Mouse (Mus musculus): ENCODE results near the gene Kank2. TPM values are rescaled to one million over a fixed set of nuclear protein-coding genes. Genes with fewer than 3 reads are reported as not detected.

Kank2 gene
- polyA plus RNA-seq, 1 experiment from 2014 or later, result 5.0 TPM

DNA sequence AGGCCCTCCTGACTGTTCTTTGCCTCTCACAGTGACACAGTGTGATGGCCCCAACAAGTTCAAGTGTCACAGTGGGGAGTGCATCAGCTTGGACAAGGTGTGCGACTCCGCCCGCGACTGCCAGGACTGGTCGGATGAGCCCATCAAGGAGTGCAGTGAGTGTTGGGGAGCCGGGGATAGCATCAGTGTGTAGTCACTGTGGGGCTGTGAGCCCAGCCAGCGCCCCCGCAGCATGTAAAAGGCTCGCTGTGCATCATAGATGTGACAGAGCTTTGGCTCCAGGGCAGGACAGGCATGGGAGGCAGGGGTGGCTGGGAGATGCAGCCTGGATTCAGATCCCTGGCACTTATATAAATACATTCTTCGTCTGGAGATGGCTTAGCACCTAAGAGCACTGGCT, 61.4 kb downstream of the Kank2 start:
- Histone ChIP-seq H3K4me2 (no peak overlapping the region), H3K36me3 (peaks cover 97% of the 10 kb centered on the region), H3K27ac (no peak overlapping the region), H3K9me3 (replicated peaks) (no peaks in the 10 kb centered on the region), H3K4me1 (peaks cover 20% of the 10 kb centered on the region), H3K9ac (no peak overlapping the region), H3K27me3 (replicated peaks) (no peaks in the 10 kb centered on the region), H3K4me3 (no peak overlapping the region)
- 87% methylated on average over 10 of the region's 10 CpGs for WGBS (ENCODE audit: insufficient replicate concordance)
- no peak for ATAC-seq

DNA sequence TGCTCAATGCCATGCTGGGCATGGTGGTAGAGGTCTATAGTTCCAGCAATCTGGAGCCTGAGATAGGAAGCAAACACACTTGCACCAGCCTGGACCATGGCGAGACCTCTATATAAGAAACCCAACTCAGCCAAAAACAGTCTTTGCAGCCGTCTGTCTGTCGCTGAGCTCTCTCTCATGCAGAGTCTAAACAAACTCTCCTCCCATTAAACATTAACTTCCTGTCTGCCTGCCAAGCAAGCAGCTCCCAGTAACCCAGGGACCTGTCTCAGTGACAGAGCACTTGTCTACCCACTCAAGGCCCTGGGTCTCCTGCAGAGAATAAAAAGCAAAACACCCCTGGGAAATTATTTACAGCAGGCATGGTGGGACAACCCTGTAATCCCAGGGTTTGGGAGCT, 62.0 kb downstream of the Kank2 start:
- WGBS (ENCODE audit: insufficient replicate concordance), result 70% methylated on average over 3 of the region's 3 CpGs
- no peak overlapping the region for H3K27ac ChIP-seq
- H3K4me2 ChIP-seq, result no peak overlapping the region
- no peak overlapping the region for H3K4me3 ChIP-seq
- no peak overlapping the region for H3K9ac ChIP-seq
- peaks cover 97% of the 10 kb centered on the region for H3K36me3 ChIP-seq
- H3K4me1 ChIP-seq, result peaks cover 13% of the 10 kb centered on the region
- no peaks in the 10 kb centered on the region for H3K27me3 ChIP-seq (replicated peaks)
- ATAC-seq, result no peak
- H3K9me3 ChIP-seq (replicated peaks), result no peaks in the 10 kb centered on the region

DNA sequence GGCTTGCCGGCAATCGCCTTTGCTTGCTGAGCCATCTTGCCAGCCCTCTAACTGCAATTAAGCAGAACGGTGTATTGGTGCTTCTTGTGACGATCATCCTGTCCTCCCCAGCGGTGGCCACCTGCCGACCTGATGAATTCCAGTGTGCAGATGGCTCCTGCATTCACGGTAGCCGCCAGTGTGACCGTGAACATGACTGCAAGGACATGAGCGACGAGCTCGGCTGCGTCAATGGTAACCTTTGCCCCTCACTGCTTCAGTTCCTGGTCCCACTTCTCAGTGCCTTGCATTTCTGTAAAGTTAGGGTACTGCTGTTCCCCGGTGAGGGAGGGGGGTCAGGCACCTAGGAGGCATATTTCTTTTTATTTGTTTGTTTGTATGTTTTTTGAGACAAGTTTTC, 63.4 kb downstream of the Kank2 start:
- Histone ChIP-seq H3K4me1 (peaks cover 2% of the 10 kb centered on the region), H3K27me3 (replicated peaks) (no peaks in the 10 kb centered on the region), H3K9me3 (replicated peaks) (no peaks in the 10 kb centered on the region), H3K27ac (no peak overlapping the region), H3K4me2 (no peak overlapping the region), H3K4me3 (no peak overlapping the region), H3K36me3 (peaks cover 98% of the 10 kb centered on the region), H3K9ac (no peak overlapping the region)
- no peak for ATAC-seq
- WGBS (ENCODE audit: insufficient replicate concordance), result 90% methylated on average over 14 of the region's 14 CpGs

DNA sequence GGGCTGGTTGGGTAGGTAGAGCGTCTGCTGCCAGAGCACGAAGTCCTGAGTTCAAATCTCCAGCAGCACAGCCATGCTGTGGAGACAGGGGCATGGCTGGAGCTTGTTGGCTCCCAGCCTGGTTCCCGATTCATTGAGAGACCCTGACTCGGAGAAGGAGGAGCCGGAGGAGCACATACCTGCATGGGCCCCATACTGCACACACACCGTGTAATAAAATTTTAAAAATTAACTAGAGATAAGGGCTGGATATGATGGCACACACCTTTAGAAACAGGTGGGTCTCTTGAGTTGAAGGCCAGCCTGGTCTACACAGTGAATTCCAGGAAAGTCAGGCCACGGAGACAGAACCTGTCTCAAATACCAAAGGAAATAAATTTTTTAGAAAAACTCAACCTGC, 64.6 kb downstream of the Kank2 start:
- WGBS (ENCODE audit: insufficient replicate concordance), result 90% methylated on average over 7 of the region's 7 CpGs

DNA sequence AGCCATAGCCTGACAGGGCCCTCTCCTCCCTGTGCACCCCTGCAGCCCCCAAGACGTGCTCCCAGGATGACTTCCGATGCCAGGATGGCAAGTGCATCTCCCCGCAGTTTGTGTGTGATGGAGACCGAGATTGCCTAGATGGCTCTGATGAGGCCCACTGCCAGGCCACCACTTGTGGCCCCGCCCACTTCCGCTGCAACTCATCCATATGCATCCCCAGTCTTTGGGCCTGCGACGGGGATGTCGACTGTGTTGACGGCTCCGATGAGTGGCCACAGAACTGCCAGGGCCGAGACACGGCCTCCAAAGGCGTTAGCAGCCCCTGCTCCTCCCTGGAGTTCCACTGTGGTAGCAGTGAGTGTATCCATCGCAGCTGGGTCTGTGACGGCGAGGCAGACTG, 65.1 kb downstream of the Kank2 start:
- no peak for ATAC-seq
- WGBS (ENCODE audit: insufficient replicate concordance), result 93% methylated on average over 17 of the region's 17 CpGs
- Histone ChIP-seq H3K9me3 (replicated peaks) (no peaks in the 10 kb centered on the region), H3K27me3 (replicated peaks) (no peaks in the 10 kb centered on the region), H3K4me1 (peaks cover 15% of the 10 kb centered on the region), H3K4me3 (no peak overlapping the region), H3K9ac (no peak overlapping the region), H3K36me3 (peaks cover 98% of the 10 kb centered on the region), H3K4me2 (no peak overlapping the region), H3K27ac (no peak overlapping the region)

More for the DNA sequence above, 64.6 kb downstream of the Kank2 start:
- Histone ChIP-seq H3K27ac (no peak overlapping the region), H3K9me3 (replicated peaks) (no peaks in the 10 kb centered on the region), H3K4me1 (peaks cover 10% of the 10 kb centered on the region), H3K36me3 (peaks cover 98% of the 10 kb centered on the region), H3K4me3 (no peak overlapping the region), H3K9ac (no peak overlapping the region), H3K4me2 (no peak overlapping the region), H3K27me3 (replicated peaks) (no peaks in the 10 kb centered on the region)
- ATAC-seq, result no peak

DNA sequence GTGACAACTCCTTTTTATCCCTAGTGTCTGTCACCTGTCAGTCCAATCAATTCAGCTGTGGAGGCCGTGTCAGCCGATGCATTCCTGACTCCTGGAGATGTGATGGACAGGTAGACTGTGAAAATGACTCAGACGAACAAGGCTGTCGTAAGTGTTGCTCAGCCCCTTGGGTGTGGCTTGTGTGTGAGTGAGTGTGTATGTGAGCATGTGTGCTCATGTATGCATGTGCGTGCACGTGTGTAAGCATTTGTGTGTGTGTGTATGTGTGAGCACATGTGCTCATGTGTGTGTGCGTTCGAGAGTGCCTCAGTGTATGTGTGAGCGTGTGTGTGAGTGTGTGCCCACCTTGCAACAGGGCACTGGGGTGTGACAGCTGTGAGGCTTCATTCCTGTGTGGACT, 66.3 kb downstream of the Kank2 start:
- Histone ChIP-seq H3K4me1 (peaks cover 27% of the 10 kb centered on the region), H3K9ac (no peak overlapping the region), H3K27me3 (replicated peaks) (no peaks in the 10 kb centered on the region), H3K36me3 (peaks cover 98% of the 10 kb centered on the region), H3K4me3 (no peak overlapping the region), H3K4me2 (no peak overlapping the region), H3K9me3 (replicated peaks) (no peaks in the 10 kb centered on the region), H3K27ac (no peak overlapping the region)
- 86% methylated on average over 9 of the region's 9 CpGs for WGBS (ENCODE audit: insufficient replicate concordance)
- no peak for ATAC-seq

DNA sequence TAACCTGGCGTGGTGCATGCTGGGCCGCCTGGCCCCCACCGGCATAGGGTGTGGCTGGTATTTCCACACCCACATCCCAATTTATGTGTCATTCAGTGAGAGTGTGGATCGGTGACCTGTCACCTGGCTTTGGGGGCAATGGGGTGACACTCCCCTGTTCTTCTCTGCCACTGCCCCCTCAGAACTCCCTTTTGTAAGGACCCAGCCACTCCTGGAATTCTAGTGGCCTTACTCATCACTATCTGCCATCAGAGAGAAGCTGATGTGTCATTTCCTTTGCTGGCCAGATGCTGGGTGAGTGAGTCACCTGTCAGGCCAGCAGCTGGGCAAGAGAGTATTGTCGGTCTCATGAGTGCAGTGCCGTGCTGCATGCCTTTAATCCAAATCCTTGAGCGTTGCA, 69.3 kb downstream of the Kank2 start:
- Histone ChIP-seq H3K36me3 (peaks cover 83% of the 10 kb centered on the region), H3K4me3 (no peak overlapping the region), H3K27me3 (replicated peaks) (no peaks in the 10 kb centered on the region), H3K4me2 (no peak overlapping the region), H3K4me1 (peaks cover 56% of the 10 kb centered on the region), H3K27ac (no peak overlapping the region), H3K9me3 (replicated peaks) (no peaks in the 10 kb centered on the region), H3K9ac (no peak overlapping the region)
- WGBS (ENCODE audit: insufficient replicate concordance), result 68% methylated on average over 7 of the region's 7 CpGs
- ATAC-seq, result no peak

DNA sequence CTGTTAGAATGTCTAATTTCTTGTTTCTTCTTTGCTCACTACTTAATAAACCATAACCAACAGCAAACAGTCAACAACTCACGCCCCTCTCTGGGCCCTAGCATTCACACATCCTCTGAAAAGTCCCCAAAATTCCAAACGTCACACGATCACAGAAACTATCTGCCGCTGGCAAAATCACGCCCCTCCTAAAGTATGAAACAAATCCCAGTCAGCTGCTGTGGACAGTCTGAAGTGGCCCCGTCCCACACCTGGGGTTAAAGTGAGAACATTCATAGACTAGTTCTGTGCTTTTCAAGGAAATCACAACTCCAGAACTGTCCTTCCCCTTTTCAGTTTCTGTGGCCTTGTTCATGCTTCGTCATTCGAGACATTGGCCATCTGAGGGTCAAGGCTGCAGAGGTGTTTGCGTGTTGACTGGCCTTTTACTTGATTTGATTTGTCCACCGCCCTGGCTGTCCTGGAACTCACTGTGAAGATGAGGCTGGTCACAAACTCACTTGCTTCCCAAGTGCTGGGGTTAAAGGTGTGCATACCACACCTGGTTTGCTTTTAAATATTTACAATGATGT, 70.2 kb downstream of the Kank2 start:
- 76% methylated on average over 10 of the region's 10 CpGs for WGBS (ENCODE audit: insufficient replicate concordance)
- H3K27ac ChIP-seq, result no peak overlapping the region; the same call in 1 of the 2 replicates
- H3K9me3 ChIP-seq (replicated peaks), result no peaks in the 10 kb centered on the region
- H3K36me3 ChIP-seq, result peaks cover 74% of the 10 kb centered on the region
- peaks cover 57% of the 10 kb centered on the region for H3K4me1 ChIP-seq
- no peaks in the 10 kb centered on the region for H3K27me3 ChIP-seq (replicated peaks)
- no peak overlapping the region for H3K4me3 ChIP-seq
- no peak overlapping the region for H3K9ac ChIP-seq
- H3K4me2 ChIP-seq, result no peak overlapping the region
- no peak for ATAC-seq

DNA sequence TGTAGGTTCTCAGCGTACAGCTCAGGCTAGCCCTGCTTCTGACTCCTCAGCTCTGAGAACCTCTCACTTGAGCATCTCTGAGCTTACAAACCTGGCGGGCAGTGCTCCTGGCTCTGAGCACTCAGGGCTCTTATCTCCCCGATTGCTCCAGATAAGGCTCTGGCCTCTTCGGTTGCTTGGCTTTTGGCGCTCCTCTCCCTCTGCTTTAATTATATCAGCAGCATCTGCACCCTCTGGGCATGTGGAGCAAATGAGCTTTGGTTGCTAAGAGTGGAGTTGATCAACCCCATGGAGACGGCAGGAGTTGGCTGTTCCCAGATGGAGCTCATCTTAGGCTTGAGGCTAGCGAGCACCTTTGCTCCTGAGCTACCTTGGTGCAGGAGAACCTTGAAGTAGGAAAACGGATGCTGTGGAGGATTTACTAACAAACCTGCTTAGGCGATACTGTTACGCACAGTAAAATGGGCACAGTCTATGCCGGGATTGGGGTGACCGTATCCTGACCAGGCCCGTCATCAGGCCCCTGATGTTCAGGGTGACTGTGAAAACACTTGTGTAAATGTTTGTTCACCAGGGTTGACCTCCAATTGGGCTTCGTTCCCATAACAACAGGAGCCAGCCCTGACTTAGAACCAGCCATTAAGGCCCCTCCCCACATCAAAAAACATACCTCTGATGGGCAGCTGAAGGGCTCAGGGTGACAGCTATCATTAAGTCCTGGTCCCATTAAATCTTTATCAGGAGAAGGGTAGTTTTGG, 72.1 kb downstream of the Kank2 start:
- no peaks in the 10 kb centered on the region for H3K27me3 ChIP-seq (replicated peaks)
- H3K4me1 ChIP-seq, result peaks cover 73% of the 10 kb centered on the region
- 68% methylated on average over 14 of the region's 14 CpGs for WGBS (ENCODE audit: insufficient replicate concordance)

DNA sequence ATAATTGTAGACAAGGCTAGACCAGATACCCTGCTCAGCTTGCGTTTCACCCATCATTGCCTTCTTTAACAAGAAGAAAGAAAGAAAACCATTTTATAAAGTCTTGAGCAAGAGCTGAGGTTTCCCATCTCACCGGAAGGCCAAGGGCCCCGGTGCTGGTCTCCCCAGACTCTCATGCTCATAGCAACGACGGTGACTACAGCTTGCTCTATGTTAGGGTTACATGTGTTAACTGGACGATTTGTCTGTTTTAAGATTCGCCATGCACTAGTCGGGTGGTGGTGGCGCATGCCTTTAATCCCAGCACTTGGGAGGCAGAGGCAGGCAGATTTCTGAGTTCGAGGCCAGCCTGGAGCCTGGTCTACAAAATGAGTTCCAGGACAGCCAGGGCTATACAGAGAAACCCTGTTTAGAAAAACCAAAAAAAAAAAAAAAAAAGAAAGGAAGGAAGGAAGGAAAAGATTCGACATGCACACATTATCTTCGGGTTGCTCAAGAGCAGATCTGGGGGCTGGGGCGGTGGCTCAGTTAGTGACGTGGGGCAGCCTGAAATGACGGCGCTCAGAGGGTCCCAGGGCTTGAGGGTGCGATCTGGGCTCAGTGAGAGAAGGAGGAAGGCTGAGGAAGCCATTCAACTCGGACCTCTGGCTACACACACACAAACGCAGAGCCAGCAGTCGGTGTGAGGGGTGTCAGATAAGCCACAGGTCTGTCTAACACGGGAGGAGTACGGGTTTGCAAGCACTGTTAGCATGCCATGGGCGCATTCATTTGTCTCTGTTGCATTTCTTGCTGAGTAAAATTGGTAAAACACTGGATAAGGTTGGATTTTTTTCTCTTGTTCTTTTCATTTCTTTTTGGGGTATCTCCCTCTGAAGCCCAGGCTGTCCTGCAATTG, 73.1 kb downstream of the Kank2 start:
- 27% methylated on average over 23 of the region's 23 CpGs for WGBS (ENCODE audit: insufficient replicate concordance)
- no peaks in the 10 kb centered on the region for H3K9me3 ChIP-seq (replicated peaks)
- no peak for ATAC-seq
- peak overlapping the region; percentile 82 for H3K4me3 ChIP-seq
- peaks cover 76% of the 10 kb centered on the region for H3K4me1 ChIP-seq
- H3K9ac ChIP-seq, result peak overlapping the region; percentile 83
- H3K27ac ChIP-seq, result peak overlapping the region; percentile 78
- no peaks in the 10 kb centered on the region for H3K27me3 ChIP-seq (replicated peaks)
- H3K4me2 ChIP-seq, result peak overlapping the region; percentile 96
- peaks cover 47% of the 10 kb centered on the region for H3K36me3 ChIP-seq

More for the DNA sequence above, 72.1 kb downstream of the Kank2 start:
- H3K36me3 ChIP-seq, result peaks cover 55% of the 10 kb centered on the region
- ATAC-seq, result no peak
- H3K9me3 ChIP-seq (replicated peaks), result no peaks in the 10 kb centered on the region
- H3K4me2 ChIP-seq, result peak overlapping the region; percentile 96
- peak overlapping the region; percentile 78 for H3K27ac ChIP-seq
- peak overlapping the region; percentile 82 for H3K4me3 ChIP-seq
- H3K9ac ChIP-seq, result peak overlapping the region; percentile 83

DNA sequence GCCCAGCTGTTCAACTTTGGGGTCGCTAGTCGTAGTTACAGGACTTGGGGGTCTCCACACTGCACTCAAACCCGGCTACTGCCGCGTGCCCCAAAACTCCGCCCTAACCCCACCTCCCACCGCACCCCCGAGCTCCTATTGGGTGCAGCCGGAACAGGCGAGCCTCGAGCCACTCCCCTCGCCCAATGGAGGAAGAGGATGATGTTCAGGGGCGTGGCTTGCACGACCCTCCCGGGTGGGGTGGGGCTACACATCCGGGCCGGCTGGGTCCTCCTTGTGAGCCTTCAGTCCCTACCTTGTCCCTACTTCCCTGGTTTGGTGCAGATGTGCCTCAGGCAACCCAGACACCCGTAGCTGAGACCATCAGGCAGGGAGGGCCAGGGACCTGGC, 74.4 kb downstream of the Kank2 start:
- under 1% methylated on average over 17 of the region's 18 CpGs for WGBS (ENCODE audit: insufficient replicate concordance)

More for the DNA sequence above, 74.4 kb downstream of the Kank2 start:
- H3K4me3 ChIP-seq, result peak overlapping the region; percentile 82
- H3K27ac ChIP-seq, result peak overlapping the region; percentile 96
- ATAC-seq, result peak; percentile 90
- H3K4me2 ChIP-seq, result peak overlapping the region; percentile 96
- peak overlapping the region; percentile 83 for H3K9ac ChIP-seq
- peaks cover 34% of the 10 kb centered on the region for H3K36me3 ChIP-seq
- no peaks in the 10 kb centered on the region for H3K9me3 ChIP-seq (replicated peaks)
- peaks cover 72% of the 10 kb centered on the region for H3K4me1 ChIP-seq
- no peaks in the 10 kb centered on the region for H3K27me3 ChIP-seq (replicated peaks)

Measured in liver, embryonic 12.5 days (tissue).